ENCODE assay signal across 13 mouse cellular contexts in genomic region chr5:96702706-96703625, GRCm38 (mm10).
A peak's percentile ranks its signal among the peaks of the same experiment; 100 is the strongest.
DNase-seq lines count a peak whose midpoint lies in the region; ATAC-seq and TF ChIP-seq lines count a peak whose summit lies in the region.
"Had no signal": no experiment of that assay in that cellular context is flagged by ENCODE, and none has a peak within 500 bp of the region (broad histone marks: within the 10 kb centered on the region; RNA-seq: fewer than 3 reads in every experiment).

No protein-coding gene starts in this region.

- H3K4me2 ChIP-seq in embryonic facial prominence, embryonic 11.5 days (ENCODE audit: low read depth, low read length): no peak overlapping the region
- H3K4me2 ChIP-seq in hindbrain, embryonic 15.5 days: peak overlapping the region; percentile 20
- H3K4me2 ChIP-seq in neural tube, embryonic 13.5 days: peak overlapping the region; percentile 6; the same call in 1 of the 2 replicates
- no peak overlapping the region for H3K4me2 ChIP-seq in intestine, embryonic 15.5 days (replicated peaks)
- H3K4me2 ChIP-seq: liver, embryonic 15.5 days had no signal

- no peak overlapping the region for H3K27ac ChIP-seq in embryonic facial prominence, embryonic 11.5 days (replicated peaks; ENCODE audit: low read depth, low read length)
- no peak overlapping the region for H3K27ac ChIP-seq in hindbrain, embryonic 15.5 days (replicated peaks)
- H3K27ac ChIP-seq in neural tube, embryonic 13.5 days (replicated peaks): peak overlapping the region; percentile 11; the same call in 1 of the 2 replicates
- H3K27ac ChIP-seq in intestine, embryonic 15.5 days: no peak overlapping the region
- no peak overlapping the region for H3K27ac ChIP-seq in left cerebral cortex, adult 2 months
- H3K27ac ChIP-seq: heart, embryonic 10.5 days; liver, embryonic 15.5 days had no signal

- intact Hi-C loops in left cerebral cortex, adult 2 months (cut with DNase I): no loop called here

- no peak overlapping the region for H3K4me3 ChIP-seq in embryonic facial prominence, embryonic 11.5 days (ENCODE audit: low read depth, low read length)
- no peak overlapping the region for H3K4me3 ChIP-seq in hindbrain, embryonic 15.5 days
- no peak overlapping the region for H3K4me3 ChIP-seq in neural tube, embryonic 13.5 days
- no peak overlapping the region for H3K4me3 ChIP-seq in intestine, embryonic 15.5 days (replicated peaks)
- H3K4me3 ChIP-seq in left cerebral cortex, adult 2 months: no peak overlapping the region
- H3K4me3 ChIP-seq: heart, embryonic 10.5 days; liver, embryonic 15.5 days had no signal

- peak; percentile 76 for DNase-seq in heart, adult 11 months
- no peak for DNase-seq in heart, adult 18-20 months
- no peak for DNase-seq in embryonic facial prominence, embryonic 11.5 days (ENCODE audit: low spot score)
- DNase-seq in left cerebral cortex, adult 2 months (ENCODE audit: extremely low spot score in 1 of 2, low spot score in 2 of 2): no peak
- DNase-seq in right cerebral cortex, postnatal 25 days: no peak
- DNase-seq: B cell, adult 2 months; right cerebral cortex, adult 18-20 months had no signal

- no peaks in the 10 kb centered on the region for H3K4me1 ChIP-seq in embryonic facial prominence, embryonic 11.5 days (ENCODE audit: control insufficient read depth, insufficient read depth, low read length)
- peaks cover 9% of the 10 kb centered on the region for H3K4me1 ChIP-seq in hindbrain, embryonic 15.5 days (replicated peaks)
- H3K4me1 ChIP-seq in neural tube, embryonic 13.5 days (replicated peaks): peaks cover 14% of the 10 kb centered on the region
- H3K4me1 ChIP-seq in intestine, embryonic 15.5 days (replicated peaks): no peaks in the 10 kb centered on the region
- H3K4me1 ChIP-seq: heart, embryonic 10.5 days; liver, embryonic 15.5 days had no signal

- 51% methylated on average over 22 of the region's 22 CpGs for WGBS in embryonic facial prominence, embryonic 11.5 days
- 21% methylated on average over 22 of the region's 22 CpGs for WGBS in hindbrain, embryonic 15.5 days
- WGBS in neural tube, embryonic 13.5 days: 36% methylated on average over 22 of the region's 22 CpGs
- 58% methylated on average over 22 of the region's 22 CpGs for WGBS in intestine, embryonic 15.5 days

- no peak overlapping the region for H3K9ac ChIP-seq in embryonic facial prominence, embryonic 11.5 days (replicated peaks; ENCODE audit: low read length)
- no peak overlapping the region for H3K9ac ChIP-seq in hindbrain, embryonic 15.5 days
- H3K9ac ChIP-seq in neural tube, embryonic 13.5 days: no peak overlapping the region
- H3K9ac ChIP-seq in intestine, embryonic 15.5 days: no peak overlapping the region
- H3K9ac ChIP-seq: liver, embryonic 15.5 days had no signal

- no peaks in the 10 kb centered on the region for H3K27me3 ChIP-seq in embryonic facial prominence, embryonic 11.5 days (ENCODE audit: control insufficient read depth, insufficient read depth, low read length)
- no peaks in the 10 kb centered on the region for H3K27me3 ChIP-seq in hindbrain, embryonic 15.5 days
- H3K27me3 ChIP-seq in neural tube, embryonic 13.5 days: no peaks in the 10 kb centered on the region
- H3K27me3 ChIP-seq in intestine, embryonic 15.5 days (replicated peaks): no peaks in the 10 kb centered on the region
- H3K27me3 ChIP-seq: liver, embryonic 15.5 days had no signal

- no peaks in the 10 kb centered on the region for H3K9me3 ChIP-seq in embryonic facial prominence, embryonic 11.5 days (replicated peaks; ENCODE audit: control insufficient read depth, low read length)
- no peaks in the 10 kb centered on the region for H3K9me3 ChIP-seq in hindbrain, embryonic 15.5 days
- H3K9me3 ChIP-seq in neural tube, embryonic 13.5 days: no peaks in the 10 kb centered on the region
- H3K9me3 ChIP-seq in intestine, embryonic 15.5 days: no peaks in the 10 kb centered on the region
- H3K9me3 ChIP-seq: heart, embryonic 10.5 days; liver, embryonic 15.5 days had no signal

- no peaks in the 10 kb centered on the region for H3K36me3 ChIP-seq in embryonic facial prominence, embryonic 11.5 days (replicated peaks; ENCODE audit: control insufficient read depth, insufficient read depth, low read depth, low read length)
- no peaks in the 10 kb centered on the region for H3K36me3 ChIP-seq in hindbrain, embryonic 15.5 days
- no peaks in the 10 kb centered on the region for H3K36me3 ChIP-seq in neural tube, embryonic 13.5 days
- no peaks in the 10 kb centered on the region for H3K36me3 ChIP-seq in intestine, embryonic 15.5 days
- H3K36me3 ChIP-seq: liver, embryonic 15.5 days had no signal

- peak; percentile 78 for ATAC-seq in embryonic facial prominence, embryonic 11.5 days (replicated peaks; ENCODE audit: insufficient number of reproducible peaks, low FRiP score, low TSS enrichment, low read depth)
- ATAC-seq in hindbrain, embryonic 15.5 days (ENCODE audit: low FRiP score, low read depth): peak; percentile 72
- peak; percentile 62 for ATAC-seq in neural tube, embryonic 13.5 days (ENCODE audit: low read depth)
- no peak for ATAC-seq in intestine, embryonic 15.5 days
- ATAC-seq: activated CD4-positive, CD25-positive, alpha-beta regulatory T cell, adult 4 months had no signal

- no peak; the same call in 1 of the 2 replicates for TF ChIP-seq CTCF in left cerebral cortex, adult 2 months (IDR thresholded peaks at IDR 0.05)

Comparison
In these comparisons a context has a peak if more than half of its experiments do, and no peak if none do; other contexts are left out.
1. H3K4me2 ChIP-seq: peak in hindbrain, embryonic 15.5 days (single experiment) and neural tube, embryonic 13.5 days (single experiment); none in embryonic facial prominence, embryonic 11.5 days (single experiment) and intestine, embryonic 15.5 days (single experiment).